Mouse (Mus musculus) kidney, adult 11 months (tissue): Measurements from ENCODE around the gene D930048N14Rik.
"Not testable (repeated sequence)": the region's sequence is repeated elsewhere in the genome, so short reads cannot be mapped to it uniquely, and the experiment has no call there.

Experiments
- DNase-seq: peaks from one replicate; pipeline ENCODE4 v3.0.0; 2022

D930048N14Rik gene

DNA sequence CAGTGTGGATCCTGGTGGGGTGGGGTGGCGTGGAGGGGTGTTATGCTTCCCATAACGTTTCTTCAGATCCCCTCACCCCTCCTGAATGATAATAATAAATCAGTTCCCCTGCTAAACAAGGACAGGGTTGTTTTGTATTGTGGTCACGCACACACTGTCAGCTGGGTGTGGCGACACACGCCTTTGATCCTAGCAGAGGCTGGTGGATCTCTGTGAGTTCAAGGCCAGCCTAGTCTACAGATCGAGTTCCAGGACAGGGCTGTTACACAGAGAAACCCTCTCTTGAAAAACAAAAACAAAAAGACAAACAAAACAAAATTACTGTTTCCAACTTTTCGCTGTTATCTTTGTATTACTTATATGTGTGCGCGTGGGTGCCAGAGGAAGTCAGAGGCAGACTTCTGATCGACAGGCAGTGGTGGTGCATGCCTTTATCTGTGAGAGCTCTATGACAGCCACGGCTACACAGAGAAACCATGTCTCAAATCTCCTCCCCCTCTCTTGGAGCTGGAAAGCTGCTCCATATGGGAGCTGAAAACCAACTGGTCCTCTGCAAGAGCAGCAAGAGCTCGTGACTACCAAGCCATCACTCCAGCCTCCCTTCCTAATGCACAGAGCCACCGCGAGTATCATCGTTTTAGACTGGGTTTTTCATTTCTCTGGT is 21.0 kb upstream of the D930048N14Rik start:
- no peak for DNase-seq

DNA sequence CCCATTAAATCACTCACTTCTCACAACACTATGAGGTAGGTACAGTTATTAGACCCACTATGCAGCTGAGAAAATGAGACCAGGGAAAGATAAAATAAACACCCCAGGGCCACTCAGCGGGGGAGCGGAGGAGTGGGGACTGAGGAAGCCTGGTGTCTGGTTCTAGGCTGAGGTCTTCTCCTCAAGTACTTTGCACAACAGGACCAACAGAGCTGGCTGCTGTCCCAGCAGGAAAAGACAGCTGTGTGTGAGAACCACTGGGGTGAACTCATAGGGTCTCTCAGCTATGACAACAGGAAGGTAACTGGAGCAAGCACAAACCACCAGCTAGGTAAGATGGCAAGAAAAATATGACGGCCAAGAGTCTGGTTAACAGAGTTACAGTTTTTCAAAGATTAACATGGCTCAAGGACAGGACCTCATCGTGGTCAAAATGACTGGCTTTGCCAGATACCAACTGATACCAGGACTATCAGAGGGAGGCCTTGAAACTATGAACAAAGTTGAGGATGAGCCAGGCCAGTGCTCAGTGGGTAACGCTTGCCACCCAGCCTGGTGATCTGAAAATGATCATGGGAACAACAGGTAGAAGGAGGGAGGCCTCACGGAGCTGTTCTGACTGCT is 18.5 kb upstream of the D930048N14Rik start:
- no peak for DNase-seq

DNA sequence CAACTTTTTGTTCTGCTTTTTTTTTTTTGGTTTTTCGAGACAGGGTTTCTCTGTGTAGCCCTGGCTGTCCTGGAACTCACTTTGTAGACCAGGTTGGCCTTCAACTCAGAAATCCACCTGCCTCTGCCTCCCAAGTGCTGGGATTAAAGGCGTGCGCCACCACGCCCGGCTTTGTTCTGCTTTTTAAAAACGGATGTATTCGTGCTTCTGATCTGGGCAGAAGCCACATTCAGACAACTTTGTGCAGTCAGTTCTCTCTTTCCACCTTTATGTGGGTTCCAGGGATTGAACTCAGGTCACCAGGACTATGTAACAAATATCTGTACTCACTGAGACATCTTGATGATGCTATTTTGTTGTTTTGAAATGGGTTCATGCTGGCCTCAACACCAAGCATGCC is 17.6 kb upstream of the D930048N14Rik start:
- DNase-seq: not testable (repeated sequence)

DNA sequence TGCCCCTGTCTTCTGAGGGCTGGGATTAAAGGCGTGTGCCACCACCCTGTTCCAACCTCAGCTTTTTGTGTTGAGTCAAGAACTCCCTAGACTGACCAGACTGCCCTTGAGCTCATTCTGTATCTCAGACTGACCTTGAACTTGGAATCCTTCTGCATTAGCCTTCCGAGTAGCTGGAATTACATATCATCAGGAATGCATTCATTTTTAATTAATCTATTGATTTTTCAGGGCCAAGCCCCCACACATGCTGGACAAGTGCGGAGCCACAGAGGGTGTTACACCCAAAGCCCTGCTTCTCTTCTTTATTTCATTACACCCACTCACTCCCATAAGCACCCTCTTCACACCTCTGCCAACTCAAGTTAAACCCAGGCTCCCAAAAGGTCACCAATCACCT is 17.0 kb upstream of the D930048N14Rik start:
- no peak for DNase-seq

DNA sequence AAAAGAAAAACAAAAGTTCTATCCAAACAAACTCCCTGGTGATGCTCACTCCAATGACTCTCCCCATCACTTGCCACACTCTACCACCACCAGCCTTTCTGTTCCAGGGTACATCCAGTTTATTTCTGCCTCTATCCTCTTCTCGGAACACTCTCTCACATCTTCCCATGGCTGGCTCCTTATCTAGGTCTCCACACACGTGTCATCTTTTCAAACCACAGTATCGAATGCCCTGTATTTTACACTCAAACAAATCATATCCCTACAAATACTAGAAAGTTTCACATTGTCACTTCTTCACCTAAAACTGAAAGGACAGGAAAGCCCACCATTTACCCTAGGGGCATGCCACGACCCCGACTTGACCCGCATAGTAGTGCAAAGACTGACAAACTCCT is 15.6 kb upstream of the D930048N14Rik start:
- no peak for DNase-seq

DNA sequence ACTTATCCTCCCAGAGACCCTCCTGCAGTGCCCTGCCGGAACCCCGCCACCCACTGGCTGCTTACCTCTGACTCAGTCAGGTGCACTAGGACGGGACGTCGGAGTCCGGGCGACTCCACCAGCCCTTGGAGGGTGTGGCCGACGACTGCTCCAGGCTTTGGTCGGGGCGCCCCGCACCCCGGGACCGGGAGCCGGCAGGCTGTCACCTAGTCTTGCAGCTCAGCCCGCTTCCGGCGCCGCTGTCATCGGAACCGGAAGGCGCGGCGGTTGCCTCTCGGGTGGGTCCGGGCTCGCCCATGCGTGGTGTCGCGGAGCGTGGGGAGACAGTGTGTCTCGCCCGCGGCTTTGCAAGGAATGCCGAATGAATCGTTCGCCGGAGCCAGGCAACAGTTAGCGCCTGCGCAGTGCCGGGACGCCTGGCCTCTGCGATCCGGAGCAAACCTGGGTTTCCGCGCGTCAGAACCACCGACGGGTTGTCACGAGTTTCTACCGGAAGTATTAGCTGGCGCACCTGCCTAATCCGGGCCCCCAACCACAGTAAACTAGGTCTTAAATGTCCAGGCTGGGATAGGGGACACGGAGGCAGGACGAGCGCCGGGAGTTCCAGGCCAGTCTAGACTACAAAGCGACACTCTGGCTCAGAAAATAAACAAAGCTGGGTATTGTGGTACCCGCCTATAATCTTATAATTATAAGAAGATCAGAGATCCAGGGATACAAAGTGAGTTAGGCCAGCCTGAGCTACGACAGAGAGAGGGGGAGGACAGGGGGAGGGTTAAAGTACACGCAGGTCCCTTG is 15.0 kb upstream of the D930048N14Rik start, which contains the start of gene Rmnd5b:
Gene Rmnd5b (minus strand): TSS at position 372 of the 798 bp plus-strand sequence.
- peak; percentile 90 for DNase-seq

DNA sequence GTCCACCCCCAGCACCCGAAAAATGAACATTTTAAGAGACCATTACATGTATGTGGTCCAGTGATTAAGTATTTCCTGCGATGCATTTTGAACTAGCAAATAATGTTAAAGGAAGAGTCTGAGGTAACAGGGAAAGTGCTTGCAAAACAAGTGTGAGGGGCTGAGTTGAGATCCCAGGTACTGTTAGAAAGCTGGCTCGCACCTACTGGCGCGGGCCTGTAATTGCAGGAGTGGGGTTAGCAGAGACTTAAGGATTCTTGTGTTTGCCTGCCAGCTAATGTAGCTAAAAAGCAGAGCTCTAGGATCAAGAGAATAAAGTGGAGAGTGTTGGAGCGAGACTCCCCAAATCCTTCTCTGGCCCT is 14.4 kb upstream of the D930048N14Rik start:
- DNase-seq: peak; percentile 66

DNA sequence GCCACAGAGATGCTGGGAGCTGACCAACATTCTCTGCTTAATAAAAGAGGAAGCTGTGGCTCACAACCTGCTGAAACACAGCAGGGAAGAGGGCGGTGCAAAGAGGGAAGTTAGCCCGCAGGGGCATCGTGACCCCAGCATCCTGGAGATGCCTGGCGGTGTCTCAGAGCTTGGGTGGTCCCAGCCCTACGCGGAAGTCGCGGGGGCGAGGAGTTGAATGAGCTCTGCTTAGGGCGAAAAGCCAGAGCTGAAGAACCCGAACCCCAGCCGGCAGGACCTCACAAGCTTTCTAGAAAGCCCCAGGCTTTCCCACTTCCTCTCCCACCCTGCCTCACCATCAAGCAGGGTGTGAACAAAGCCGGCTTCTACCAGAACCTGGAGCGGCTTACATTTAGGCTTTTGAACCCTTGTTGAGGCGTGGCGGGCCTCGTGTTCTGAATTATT is 12.8 kb upstream of the D930048N14Rik start:
- DNase-seq: no peak

DNA sequence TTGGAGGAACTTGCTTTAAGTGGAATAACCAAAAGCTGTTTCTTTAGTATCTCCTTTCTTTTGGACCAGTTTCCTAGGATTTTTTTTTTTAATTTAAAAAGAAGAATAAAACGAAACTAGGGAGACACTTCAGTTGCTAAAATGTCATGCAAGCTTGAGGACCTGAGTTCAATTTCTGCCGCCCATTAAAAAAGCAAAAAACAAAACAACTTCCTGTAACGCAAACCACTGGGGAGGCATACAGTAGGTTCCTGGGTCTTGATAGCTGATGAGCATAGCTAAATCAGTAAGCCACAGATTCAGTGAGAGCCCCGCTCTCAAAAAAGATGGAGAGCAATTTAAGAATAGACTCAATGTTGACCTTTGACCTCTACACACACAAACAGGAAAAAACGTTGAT is 12.3 kb upstream of the D930048N14Rik start:
- no peak for DNase-seq

DNA sequence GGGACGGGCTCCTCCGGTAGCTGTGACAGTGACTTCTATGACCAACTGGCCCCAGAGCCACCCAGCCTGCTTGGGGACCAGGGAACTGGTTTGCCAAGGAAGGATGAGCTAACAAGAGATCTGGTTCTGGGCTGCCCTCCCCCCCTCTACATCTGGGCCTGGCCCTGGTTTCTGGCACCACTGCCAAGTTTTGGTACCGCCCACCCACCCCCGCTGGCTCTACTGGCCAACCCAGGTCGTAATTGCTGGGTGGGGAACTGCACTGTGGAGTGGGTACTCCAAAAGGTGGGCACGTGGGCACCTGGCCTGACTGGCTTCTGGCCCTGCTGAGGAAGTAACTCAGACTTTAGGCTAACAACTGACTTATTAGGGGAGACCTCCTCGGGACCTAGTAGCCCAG is 10.0 kb upstream of the D930048N14Rik start:
- DNase-seq: no peak

DNA sequence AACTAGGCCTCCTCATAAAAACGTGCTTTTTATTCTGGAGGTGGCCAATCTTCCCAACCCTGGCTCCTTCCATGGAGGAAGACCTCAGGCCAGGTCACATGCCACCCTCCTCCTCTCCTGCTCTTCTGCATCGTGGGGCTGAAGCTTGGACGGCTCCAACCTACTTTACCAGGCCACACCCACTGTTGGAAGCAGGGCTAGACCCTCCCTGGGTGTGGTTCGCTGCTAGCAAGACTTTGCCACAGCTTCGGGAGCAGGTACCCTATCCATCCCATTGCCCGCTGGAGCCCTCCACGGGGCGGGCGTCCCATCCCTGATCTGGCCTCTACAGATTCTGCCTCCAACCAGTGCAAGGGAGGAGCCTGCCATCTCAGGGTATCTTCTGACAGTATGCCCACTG is 7.6 kb upstream of the D930048N14Rik start:
- no peak for DNase-seq

DNA sequence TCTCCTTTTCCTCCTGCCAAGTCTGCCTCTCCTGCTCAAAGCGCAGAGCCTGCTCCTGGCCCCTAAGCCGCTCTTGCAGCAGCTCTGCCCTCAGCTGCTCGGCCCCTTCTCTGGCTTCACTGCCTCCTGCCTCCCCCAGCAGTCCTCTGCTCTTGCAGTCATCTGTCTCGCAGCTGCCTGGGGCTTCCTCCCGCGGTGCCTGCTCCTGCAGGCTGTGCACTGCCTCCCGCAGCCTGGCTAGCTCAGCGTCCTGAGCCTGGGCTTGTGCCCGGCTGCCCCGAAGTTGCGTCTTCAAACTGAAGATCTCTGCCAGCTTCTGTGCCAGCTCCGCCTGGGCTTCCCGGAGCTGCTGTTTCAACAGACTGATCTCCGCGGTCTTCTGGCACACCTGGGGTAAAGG is 7.0 kb upstream of the D930048N14Rik start:
- no peak for DNase-seq

DNA sequence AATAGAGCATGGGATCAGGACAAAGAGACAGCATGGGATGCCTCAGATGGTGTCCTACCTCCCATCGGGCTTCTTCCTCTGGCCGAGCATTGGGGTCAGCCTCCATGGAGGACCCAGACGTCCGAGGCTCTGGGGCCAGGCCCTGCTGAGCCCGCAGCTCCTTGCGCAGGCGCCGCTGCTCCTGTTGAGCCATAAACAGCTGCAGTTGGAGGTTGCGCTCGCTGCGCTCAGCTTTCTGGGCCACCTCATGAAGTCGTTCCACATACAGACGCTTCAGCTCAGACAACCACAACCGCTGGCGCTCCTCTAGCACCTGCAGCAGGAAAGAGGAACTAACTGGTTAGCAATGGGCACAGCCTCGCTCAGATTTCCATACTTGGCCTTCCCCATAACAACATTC is 6.5 kb upstream of the D930048N14Rik start:
- no peak for DNase-seq

DNA sequence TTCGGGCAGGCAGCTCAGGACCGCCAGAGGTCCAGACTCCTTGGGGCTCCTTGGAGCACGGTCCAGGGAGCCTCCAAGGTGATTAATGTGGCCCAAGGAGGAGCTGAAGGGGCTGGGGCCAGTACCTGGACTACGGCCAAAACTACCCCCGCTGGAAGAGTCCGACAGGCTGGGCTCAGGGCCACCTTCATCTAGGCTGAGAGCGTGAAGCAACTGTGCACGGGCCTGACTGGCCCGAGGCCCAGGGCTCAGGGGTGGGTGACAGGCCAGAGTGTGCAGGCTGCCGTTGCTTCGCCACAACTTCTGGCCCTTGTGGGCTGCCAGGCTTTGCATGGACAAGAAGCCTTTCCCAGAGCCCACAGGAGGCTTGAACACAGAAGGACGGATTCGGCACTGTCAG is 5.5 kb upstream of the D930048N14Rik start:
- DNase-seq: no peak

DNA sequence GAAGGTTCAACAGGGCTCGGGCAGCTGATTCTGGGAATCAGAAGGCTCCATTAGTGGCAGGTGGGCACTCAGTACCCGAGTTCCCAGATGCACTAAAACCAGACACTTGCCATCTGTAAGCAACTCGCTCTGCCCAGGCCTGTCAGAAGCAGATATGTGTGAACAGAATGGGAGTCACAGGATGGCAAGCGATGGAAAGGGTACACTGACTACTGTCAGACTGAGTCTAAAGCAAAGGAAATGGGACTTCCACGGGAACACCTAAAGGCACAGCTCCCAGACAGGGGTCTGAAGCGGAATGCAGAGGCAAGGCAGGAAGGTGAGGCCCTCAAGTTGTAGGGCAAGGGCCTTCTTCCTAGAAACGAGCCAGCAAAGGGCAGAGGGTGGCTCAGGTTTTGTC is 4.5 kb upstream of the D930048N14Rik start:
- no peak for DNase-seq

DNA sequence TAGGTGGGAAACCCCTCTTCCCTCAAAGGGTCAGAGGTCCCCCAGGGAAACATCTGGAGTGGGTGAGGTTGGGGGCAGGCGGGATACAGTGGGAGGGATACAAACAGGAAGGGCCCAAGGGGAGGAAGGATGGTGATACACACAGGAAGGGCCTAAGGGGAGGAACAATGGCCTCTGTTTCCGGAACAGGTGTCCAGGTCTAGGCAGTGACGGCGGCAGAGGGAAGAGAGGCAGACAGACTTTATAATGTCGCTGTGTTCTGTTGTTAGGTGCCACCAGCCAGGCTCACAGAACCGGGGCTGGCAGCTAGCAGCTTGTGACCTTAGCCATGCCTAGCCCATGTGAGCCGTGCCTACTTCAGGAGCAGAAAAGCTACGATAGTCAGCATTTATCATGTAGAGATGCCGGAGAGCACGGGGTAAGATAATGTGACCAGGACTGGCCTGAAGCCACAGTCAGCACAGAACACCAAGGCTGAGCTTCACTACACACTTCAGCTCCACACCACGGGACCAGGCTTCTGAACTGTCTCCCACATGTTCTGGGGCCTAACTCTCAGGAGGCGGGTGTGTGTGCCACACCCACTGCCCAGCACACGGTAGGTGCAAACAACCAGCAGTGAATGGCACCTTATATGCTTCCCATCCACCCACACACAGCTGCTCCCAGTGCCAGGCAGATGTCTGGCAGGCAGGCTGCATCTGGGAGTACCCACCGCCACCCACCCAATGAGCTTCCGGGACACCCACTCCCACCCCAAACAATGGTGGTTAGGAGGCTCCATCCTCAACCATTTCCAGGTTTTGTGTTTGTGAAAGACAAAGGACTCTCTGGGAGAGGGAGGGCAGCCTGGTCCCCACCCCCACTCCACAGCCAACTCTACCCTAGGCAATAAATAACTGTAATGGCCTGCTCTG is 3.7 kb upstream of the D930048N14Rik start:
- DNase-seq: peak; percentile 78

DNA sequence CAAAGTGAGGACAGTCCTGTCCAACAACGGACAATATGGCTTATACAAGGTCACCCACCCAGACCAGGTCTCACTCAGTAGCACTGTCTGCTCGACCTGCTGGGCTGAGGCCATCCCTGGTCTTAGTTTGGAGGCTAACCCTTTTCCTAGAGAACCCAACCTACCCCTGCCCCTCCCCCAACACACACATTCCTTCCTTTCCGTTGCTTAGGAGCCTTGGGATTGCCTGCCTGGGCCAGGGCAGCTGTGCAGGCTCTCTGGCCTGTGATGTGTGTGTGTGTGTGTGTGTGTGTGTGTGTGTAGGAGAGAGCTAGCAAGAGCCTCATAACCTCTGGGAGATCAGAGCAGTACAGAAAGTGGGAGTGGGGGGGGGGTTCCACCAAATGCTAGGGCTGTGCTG is 2.2 kb upstream of the D930048N14Rik start:
- no peak for DNase-seq

DNA sequence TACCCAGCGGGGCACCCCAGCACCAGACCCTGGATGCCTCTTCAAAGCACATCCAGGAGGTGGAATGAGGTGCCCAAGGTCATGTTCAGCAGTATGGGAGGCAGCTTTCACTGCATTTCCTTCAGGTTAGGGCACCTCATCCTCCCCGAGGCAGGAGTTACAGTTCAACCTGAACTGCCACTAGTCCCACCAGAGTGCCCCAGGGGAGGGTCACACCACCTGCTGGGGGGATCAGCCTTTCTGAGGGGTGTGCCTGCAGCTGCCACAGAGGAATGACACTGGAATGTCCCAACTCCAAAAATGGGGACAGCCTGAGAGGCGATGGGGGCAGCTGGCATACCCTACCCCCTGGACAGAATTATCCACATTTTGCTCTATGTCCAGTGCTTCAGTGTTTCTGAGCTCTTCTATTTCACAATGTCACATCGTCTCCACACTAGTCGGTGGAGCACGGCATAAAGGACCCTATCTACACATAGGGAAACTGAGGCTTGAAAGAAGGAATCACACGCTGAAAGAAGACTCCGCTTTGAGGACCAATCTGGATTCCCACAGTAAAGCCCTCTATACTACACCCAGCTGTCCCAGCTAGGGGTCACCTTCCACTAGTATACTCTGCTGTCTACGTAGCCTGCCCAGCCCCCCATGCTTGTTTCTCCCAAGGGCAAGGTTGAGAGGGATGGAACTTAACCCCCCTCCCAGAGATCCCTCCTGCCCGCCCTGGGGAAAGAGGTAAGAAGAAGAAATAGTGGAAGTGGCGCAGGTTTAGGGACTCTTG is 1.5 kb upstream of the D930048N14Rik start:
- no peak for DNase-seq

DNA sequence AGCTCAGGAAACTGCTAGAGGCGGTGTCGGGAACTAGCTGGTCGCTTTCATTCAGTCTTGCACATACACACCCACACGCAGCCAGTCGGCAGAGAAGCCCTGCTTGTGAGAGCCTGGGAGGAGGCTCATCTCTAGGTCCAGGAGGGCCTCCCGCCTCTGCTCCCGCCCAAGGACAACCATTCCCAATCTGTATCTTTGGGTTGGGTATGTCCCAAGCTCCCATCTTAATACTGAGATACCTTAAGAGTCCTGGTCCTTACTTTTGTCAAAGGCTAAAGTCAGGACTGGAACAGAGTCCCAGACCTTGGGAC is 910 bp upstream of the D930048N14Rik start:
- no peak for DNase-seq

DNA sequence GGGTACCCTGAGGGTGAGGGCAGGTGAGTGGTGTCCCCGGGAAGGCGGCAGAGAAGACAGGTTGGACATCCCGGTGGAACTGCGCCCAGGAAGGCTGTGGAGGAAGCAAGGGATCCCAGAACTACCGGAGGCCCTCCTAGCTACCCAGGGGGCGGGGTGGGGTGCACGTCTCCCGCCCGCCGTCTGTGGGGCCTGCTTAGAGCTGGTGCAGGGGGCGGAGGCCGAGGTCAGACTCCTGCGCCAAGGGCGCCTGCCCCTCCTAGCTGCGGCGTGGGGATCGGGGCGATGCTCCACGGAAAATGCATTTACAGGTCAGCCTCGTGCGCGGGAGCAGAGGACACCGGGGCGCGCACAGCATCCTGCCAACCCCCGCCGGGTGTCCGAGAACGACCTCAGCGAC is 493 bp upstream of the D930048N14Rik start:
- no peak for DNase-seq

DNA sequence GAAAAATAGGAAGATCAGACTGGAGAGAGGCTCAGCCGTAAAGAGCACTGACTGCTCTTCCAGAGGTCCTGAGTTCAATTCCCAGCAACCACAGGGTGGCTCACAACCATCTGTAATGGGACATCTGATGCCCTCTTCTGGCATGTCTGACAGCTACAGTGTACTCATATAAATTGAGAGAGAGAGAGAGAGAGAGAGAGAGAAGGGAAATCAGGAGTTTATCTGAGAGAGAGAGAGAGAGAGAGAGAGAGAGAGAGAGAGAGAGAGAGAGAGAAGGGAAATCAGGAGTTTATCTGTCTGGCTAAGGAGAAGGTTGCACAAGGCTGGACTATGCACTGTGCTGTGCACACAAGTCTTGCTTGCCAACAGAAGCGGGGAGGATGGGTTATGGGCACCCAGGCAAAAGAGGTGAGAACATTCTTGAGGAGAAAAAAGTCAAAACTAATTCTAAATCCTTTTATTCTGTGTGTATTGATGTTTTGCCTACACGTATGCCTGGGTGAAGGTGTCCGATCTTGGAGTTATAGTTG is 2.2 kb downstream of the D930048N14Rik start:
- DNase-seq: no peak

DNA sequence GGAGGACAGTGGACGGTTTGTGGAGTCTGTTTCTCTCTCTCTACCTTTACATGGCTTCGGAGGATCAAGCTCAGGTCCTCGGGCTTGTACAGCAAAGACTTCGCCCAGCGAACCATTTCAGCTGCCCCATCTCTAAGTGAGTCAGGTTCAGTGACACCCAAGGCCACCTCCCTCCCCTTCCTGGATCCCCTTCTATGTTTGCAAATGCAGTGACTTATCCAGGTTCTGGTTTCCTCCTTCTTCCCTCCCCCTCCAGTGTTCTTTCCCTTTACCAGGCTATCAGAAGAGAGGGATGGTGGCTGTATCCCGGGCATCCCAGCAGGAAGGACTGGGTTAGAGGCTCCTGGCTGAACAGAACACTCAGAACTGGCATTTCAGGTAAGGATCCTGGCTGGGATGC is 3.0 kb downstream of the D930048N14Rik start:
- DNase-seq: no peak
